Mouse (Mus musculus) heart, adult 2 months (tissue): Measurements from ENCODE around the gene Pld4. TPM values are rescaled to one million over a fixed set of nuclear protein-coding genes. Genes with fewer than 3 reads are reported as not detected.

ENCODE experiments used
- DNase-seq, 2 experiments: peaks; one replicate each; pipeline ENCODE4 v3.0.0; 2021
- H3K27ac ChIP-seq: fragments of 200-600 bp; 2 replicates; pipeline ENCODE4 v1.8.1; 2022
- H3K27me3 ChIP-seq: fragments of 200-500 bp; 2 replicates; pipeline ENCODE4 v1.6.1; 2012; ENCODE audit warnings: mild to moderate bottlenecking, low read length, inconsistent platforms, mixed read lengths; ENCODE audit not compliant: control insufficient read depth, insufficient read depth
- H3K36me3 ChIP-seq: fragments of 200-500 bp; 2 replicates; pipeline ENCODE4 v1.6.1; 2012; ENCODE audit warnings: low read length, inconsistent platforms; ENCODE audit not compliant: control insufficient read depth, insufficient read depth
- H3K4me1 ChIP-seq: fragments of 200-500 bp; 2 replicates; pipeline ENCODE4 v1.6.1; 2011; ENCODE audit warnings: low read length; ENCODE audit not compliant: control insufficient read depth, insufficient read depth
- H3K4me3 ChIP-seq: fragments of 200-600 bp; 2 replicates; pipeline ENCODE4 v1.8.1; 2022
- H3K79me2 ChIP-seq: fragments of 200-500 bp; replicated peaks from 2 replicates; pipeline ENCODE4 v1.6.1; 2012; ENCODE audit warnings: mild to moderate bottlenecking, inconsistent platforms, low read length, moderate library complexity, mixed read lengths; ENCODE audit not compliant: control insufficient read depth, insufficient read depth
- H3K9ac ChIP-seq: fragments of 200-500 bp; 2 replicates; pipeline ENCODE4 v1.6.1; 2012; ENCODE audit warnings: low read depth, mild to moderate bottlenecking, control low read depth, inconsistent platforms, low read length, mixed read lengths
- CTCF ChIP-seq: fragments of 200-600 bp; IDR thresholded peaks from 2 replicates; pipeline ENCODE4 v1.8.1; 2022; ENCODE audit warnings: antibody characterized with exemption, mild to moderate bottlenecking, moderate library complexity
- EP300 ChIP-seq: fragments of 200-500 bp; IDR thresholded peaks from 2 replicates; pipeline ENCODE4 v1.6.1; 2011; ENCODE audit warnings: low read depth, low read length, control low read depth; ENCODE audit not compliant: insufficient read depth
- POLR2A ChIP-seq: fragments of 200-500 bp; IDR thresholded peaks from 2 replicates; pipeline ENCODE4 v1.6.1; 2011; ENCODE audit warnings: mild to moderate bottlenecking, low read depth, low read length, control low read depth; ENCODE audit not compliant: insufficient read depth
- WGBS: fragments of 180-500 bp; shearing (Covaris S2); methylation state at CpG from one replicate; pipeline ENCODE4 v1.1.7; 2018; 5-methylcytosine and 5-hydroxymethylcytosine counted together
- intact Hi-C: fragments of 180-260 bp; cut with DNase I; formaldehyde crosslinking; loops from one replicate; pipeline ENCODE4 v1.15.1; 2025
- polyA plus RNA-seq: library from polyadenylated mRNA; depleted of rRNA; stranded (reverse); fragments of >200 nt; gene quantifications from 2 replicates; pipeline ENCODE4 v1.2.3, GENCODE M21; 2012
- total RNA-seq, 2 experiments: library from RNA; stranded (reverse); gene quantifications; 2 replicates each; pipeline ENCODE4 v1.2.3; 2021

The Pld4 gene
- total and polyA plus RNA-seq, 3 experiments: 6.6 to 23.5 (median 6.8) TPM

GRCm38 (mm10) chr12:112759471-112759870 lies 984 bp upstream of the Pld4 start:
- Histone ChIP-seq H3K79me2 (no peaks in the 10 kb centered on the region), H3K4me1 (no peaks in the 10 kb centered on the region), H3K27ac (no peak overlapping the region), H3K36me3 (no peaks in the 10 kb centered on the region), H3K27me3 (no peaks in the 10 kb centered on the region), H3K4me3 (no peak overlapping the region), H3K9ac (no peak overlapping the region)
- 89% methylated on average over 3 of the region's 3 CpGs for WGBS
- peak; percentile 1 to 8 for DNase-seq
- TF ChIP-seq CTCF: no peak
- no peak for TF ChIP-seq POLR2A
- TF ChIP-seq EP300: no peak
- intact Hi-C loops: no loop called here

GRCm38 (mm10) chr12:112761411-112761810 lies 956 bp downstream of the Pld4 start:
- no peaks in the 10 kb centered on the region for H3K4me1 ChIP-seq
- H3K79me2 ChIP-seq: no peaks in the 10 kb centered on the region
- no peak for TF ChIP-seq EP300
- TF ChIP-seq CTCF: no peak
- no peak for TF ChIP-seq POLR2A
- no peak for DNase-seq
- H3K4me3 ChIP-seq: no peak overlapping the region
- intact Hi-C loops: no loop called here
- no peaks in the 10 kb centered on the region for H3K27me3 ChIP-seq
- WGBS: 87% methylated on average over 4 of the region's 4 CpGs
- no peaks in the 10 kb centered on the region for H3K36me3 ChIP-seq
- H3K27ac ChIP-seq: no peak overlapping the region; the same call in 1 of the 2 replicates
- H3K9ac ChIP-seq: no peak overlapping the region

- Histone ChIP-seq H3K36me3 (no peaks in the 10 kb centered on the region), H3K79me2 (no peaks in the 10 kb centered on the region), H3K4me3 (no peak overlapping the region), H3K9ac (no peak overlapping the region), H3K4me1 (no peaks in the 10 kb centered on the region), H3K27me3 (no peaks in the 10 kb centered on the region), H3K27ac (no peak overlapping the region; the same call in 1 of the 2 replicates)
- TF ChIP-seq EP300 (no peak), CTCF (no peak), POLR2A (no peak)
- WGBS: 89% methylated on average over 3 of the region's 3 CpGs
- DNase-seq: peak; percentile 33 to 61
- intact Hi-C loops: no loop called here
Measured at GRCm38 (mm10) chr12:112762018-112762417, 1.6 kb downstream of the Pld4 start.

- Histone ChIP-seq H3K27ac (no peak overlapping the region), H3K4me3 (no peak overlapping the region), H3K4me1 (no peaks in the 10 kb centered on the region), H3K36me3 (no peaks in the 10 kb centered on the region), H3K9ac (no peak overlapping the region), H3K27me3 (no peaks in the 10 kb centered on the region), H3K79me2 (no peaks in the 10 kb centered on the region)
- 79% methylated on average over 4 of the region's 4 CpGs for WGBS
- TF ChIP-seq EP300: no peak
- TF ChIP-seq POLR2A: no peak
- no peak for TF ChIP-seq CTCF
- intact Hi-C loops: no loop called here
- peak in 1 of 2 experiments; percentile 8 for DNase-seq
Measured at GRCm38 (mm10) chr12:112763176-112763575, 2.7 kb downstream of the Pld4 start.

GRCm38 (mm10) chr12:112764141-112764540 lies 3.7 kb downstream of the Pld4 start:
- no peak overlapping the region for H3K4me3 ChIP-seq
- no peak overlapping the region for H3K9ac ChIP-seq
- H3K36me3 ChIP-seq: no peaks in the 10 kb centered on the region
- H3K79me2 ChIP-seq: no peaks in the 10 kb centered on the region
- TF ChIP-seq EP300 (no peak), POLR2A (no peak), CTCF (no peak)
- H3K27ac ChIP-seq: no peak overlapping the region
- intact Hi-C loops: no loop called here
- DNase-seq: peak in 1 of 2 experiments; percentile 16
- no peaks in the 10 kb centered on the region for H3K4me1 ChIP-seq
- H3K27me3 ChIP-seq: no peaks in the 10 kb centered on the region
- 55% methylated on average over 5 of the region's 5 CpGs for WGBS

GRCm38 (mm10) chr12:112764991-112765390 lies 4.5 kb downstream of the Pld4 start:
- TF ChIP-seq CTCF (no peak), EP300 (no peak), POLR2A (no peak)
- H3K9ac ChIP-seq: no peak overlapping the region
- 88% methylated on average over 7 of the region's 7 CpGs for WGBS
- intact Hi-C loops: no loop called here
- H3K4me3 ChIP-seq: no peak overlapping the region
- H3K4me1 ChIP-seq: no peaks in the 10 kb centered on the region
- no peaks in the 10 kb centered on the region for H3K36me3 ChIP-seq
- H3K27ac ChIP-seq: no peak overlapping the region
- DNase-seq: no peak
- no peaks in the 10 kb centered on the region for H3K79me2 ChIP-seq
- H3K27me3 ChIP-seq: no peaks in the 10 kb centered on the region

- 94% methylated on average over 7 of the region's 7 CpGs for WGBS
Measured at GRCm38 (mm10) chr12:112766586-112766985, 6.1 kb downstream of the Pld4 start.

More at GRCm38 (mm10) chr12:112766586-112766985, 6.1 kb downstream of the Pld4 start:
- intact Hi-C loops: no loop called here
- DNase-seq: peak in 1 of 2 experiments; percentile 9
- TF ChIP-seq CTCF (no peak), POLR2A (no peak), EP300 (no peak)
- Histone ChIP-seq H3K4me3 (no peak overlapping the region), H3K27ac (no peak overlapping the region), H3K27me3 (no peaks in the 10 kb centered on the region), H3K4me1 (no peaks in the 10 kb centered on the region), H3K9ac (no peak overlapping the region), H3K36me3 (no peaks in the 10 kb centered on the region), H3K79me2 (no peaks in the 10 kb centered on the region)
